Mouse (Mus musculus): ENCODE measurements at regions not wholly inside any gene's neighbourhood (a gene's known extent, or its start where the extent isn't known, plus 50 kb on each side); places are given as distances from the start of the nearest gene placed in this dataset.

DNA sequence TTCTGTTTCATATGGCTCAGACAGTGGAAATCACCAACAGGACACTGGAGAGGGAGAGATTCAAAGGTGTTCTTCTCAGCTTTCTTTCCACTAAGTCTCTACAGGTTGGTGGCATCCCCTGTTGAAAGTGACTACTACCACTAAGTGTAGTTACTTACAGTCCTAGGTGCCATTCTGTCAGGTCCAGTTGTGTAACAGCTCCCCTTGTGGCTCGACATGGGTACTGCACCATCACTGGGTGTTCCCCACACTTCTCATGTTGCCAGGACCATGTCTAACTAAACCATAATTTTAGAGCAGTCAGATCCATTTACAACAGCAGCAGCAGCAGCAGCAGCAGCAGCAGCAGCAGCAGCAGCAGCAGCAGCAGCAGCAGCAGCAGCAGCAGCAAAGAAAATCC lies 151.1 kb downstream of the Foxa2 start:
- WGBS, result 0% methylated on average over 1 of the region's 1 CpGs
- no peak for TF ChIP-seq POLR2A (IDR thresholded peaks at IDR 0.05; ENCODE audit: low read depth, low read length)
- peak; percentile 69; the same call in 1 of the 2 replicates for TF ChIP-seq CTCF (IDR thresholded peaks at IDR 0.05; ENCODE audit: extremely low read depth, insufficient read length, insufficient replicate concordance, low read depth, low read length)
- H3K27me3 ChIP-seq (ENCODE audit: control insufficient read depth, insufficient read depth, low read length), result no peaks in the 10 kb centered on the region; the same call in 1 of the 2 replicates
- H3K36me3 ChIP-seq (ENCODE audit: control insufficient read depth, insufficient read depth, low read length), result no peaks in the 10 kb centered on the region
- no peak overlapping the region for H3K4me3 ChIP-seq (ENCODE audit: low read depth, low read length)
- H3K27ac ChIP-seq (ENCODE audit: insufficient read depth, low read depth, low read length), result no peak overlapping the region
- no peaks in the 10 kb centered on the region for H3K4me1 ChIP-seq (ENCODE audit: control insufficient read depth, insufficient read depth, insufficient read length, low read length)

GRCm38 (mm10) chr2:147894213-147894612 lies 152.6 kb downstream of the Foxa2 start:
- Histone ChIP-seq H3K4me1 (ENCODE audit: control insufficient read depth, insufficient read depth, insufficient read length, low read length) (no peaks in the 10 kb centered on the region), H3K4me3 (ENCODE audit: low read depth, low read length) (no peak overlapping the region), H3K36me3 (ENCODE audit: control insufficient read depth, insufficient read depth, low read length) (no peaks in the 10 kb centered on the region), H3K27ac (ENCODE audit: insufficient read depth, low read depth, low read length) (no peak overlapping the region), H3K27me3 (ENCODE audit: control insufficient read depth, insufficient read depth, low read length) (no peaks in the 10 kb centered on the region; the same call in 1 of the 2 replicates)
- TF ChIP-seq POLR2A (IDR thresholded peaks at IDR 0.05; ENCODE audit: low read depth, low read length), result no peak
- no peak for TF ChIP-seq CTCF (IDR thresholded peaks at IDR 0.05; ENCODE audit: extremely low read depth, insufficient read length, insufficient replicate concordance, low read depth, low read length)
- 58% methylated on average over 1 of the region's 1 CpGs for WGBS

DNA sequence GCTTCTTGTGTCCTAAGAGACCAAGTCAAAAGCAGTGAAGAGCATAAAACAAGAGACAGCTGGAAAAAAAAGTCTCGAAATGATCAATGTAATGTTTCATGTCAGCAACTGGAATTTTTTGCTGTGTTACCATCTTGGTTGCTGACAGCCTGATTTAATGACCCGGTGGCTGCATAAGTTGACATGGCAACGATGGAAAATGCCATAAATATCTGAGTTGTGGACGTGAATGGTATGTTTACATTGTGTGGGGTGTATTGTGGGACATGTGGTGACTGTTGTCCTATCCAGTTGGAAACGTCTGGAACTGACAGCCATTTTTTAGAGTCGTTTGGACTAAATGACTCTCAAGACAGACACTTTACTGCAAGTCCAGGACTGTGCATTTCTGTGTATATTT lies 160.6 kb downstream of the Foxa2 start:
- 32% methylated on average over 6 of the region's 6 CpGs for WGBS
- H3K4me1 ChIP-seq (ENCODE audit: control insufficient read depth, insufficient read depth, insufficient read length, low read length), result no peaks in the 10 kb centered on the region

DNA sequence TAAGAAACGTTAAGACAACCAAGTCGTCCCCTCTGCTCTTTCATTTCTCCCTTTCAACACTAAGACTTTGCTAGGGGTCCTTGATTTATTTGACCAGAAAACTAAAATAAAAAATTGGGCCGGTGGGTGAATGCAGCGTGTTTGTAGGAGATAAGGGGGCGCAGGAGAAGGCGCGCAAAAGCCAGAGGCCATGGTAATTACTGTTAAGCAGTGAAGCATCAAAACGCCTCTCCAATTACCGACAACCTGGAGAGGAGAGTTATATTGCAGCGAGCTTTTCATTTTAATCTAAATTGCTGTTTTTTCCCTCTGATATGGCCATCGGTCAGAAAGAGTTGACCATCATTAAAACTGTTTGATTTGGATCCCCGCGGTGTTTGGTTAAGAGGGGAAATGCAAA lies 168.9 kb downstream of the Foxa2 start:
- Histone ChIP-seq H3K27me3 (ENCODE audit: control insufficient read depth, insufficient read depth, low read length) (no peaks in the 10 kb centered on the region), H3K36me3 (ENCODE audit: control insufficient read depth, insufficient read depth, low read length) (no peaks in the 10 kb centered on the region), H3K4me3 (ENCODE audit: low read depth, low read length) (no peak overlapping the region), H3K27ac (ENCODE audit: insufficient read depth, low read depth, low read length) (no peak overlapping the region), H3K4me1 (ENCODE audit: control insufficient read depth, insufficient read depth, insufficient read length, low read length) (peaks cover 4% of the 10 kb centered on the region; the same call in 1 of the 2 replicates)
- TF ChIP-seq POLR2A (IDR thresholded peaks at IDR 0.05; ENCODE audit: low read depth, low read length) (no peak), CTCF (IDR thresholded peaks at IDR 0.05; ENCODE audit: extremely low read depth, insufficient read length, insufficient replicate concordance, low read depth, low read length) (no peak)
- 56% methylated on average over 13 of the region's 13 CpGs for WGBS

More for the DNA sequence above, 160.6 kb downstream of the Foxa2 start:
- H3K27ac ChIP-seq (ENCODE audit: insufficient read depth, low read depth, low read length), result no peak overlapping the region
- no peaks in the 10 kb centered on the region for H3K36me3 ChIP-seq (ENCODE audit: control insufficient read depth, insufficient read depth, low read length)
- TF ChIP-seq POLR2A (IDR thresholded peaks at IDR 0.05; ENCODE audit: low read depth, low read length) (no peak), CTCF (IDR thresholded peaks at IDR 0.05; ENCODE audit: extremely low read depth, insufficient read length, insufficient replicate concordance, low read depth, low read length) (no peak)
- H3K27me3 ChIP-seq (ENCODE audit: control insufficient read depth, insufficient read depth, low read length), result no peaks in the 10 kb centered on the region
- no peak overlapping the region for H3K4me3 ChIP-seq (ENCODE audit: low read depth, low read length)

- 21% methylated on average over 4 of the region's 4 CpGs for WGBS
- H3K27ac ChIP-seq (ENCODE audit: insufficient read depth, low read depth, low read length), result no peak overlapping the region
- no peak overlapping the region for H3K4me3 ChIP-seq (ENCODE audit: low read depth, low read length)
- peaks cover 4% of the 10 kb centered on the region; the same call in 1 of the 2 replicates for H3K4me1 ChIP-seq (ENCODE audit: control insufficient read depth, insufficient read depth, insufficient read length, low read length)
- H3K27me3 ChIP-seq (ENCODE audit: control insufficient read depth, insufficient read depth, low read length), result no peaks in the 10 kb centered on the region
- no peak for TF ChIP-seq POLR2A (IDR thresholded peaks at IDR 0.05; ENCODE audit: low read depth, low read length)
- no peak for TF ChIP-seq CTCF (IDR thresholded peaks at IDR 0.05; ENCODE audit: extremely low read depth, insufficient read length, insufficient replicate concordance, low read depth, low read length)
- H3K36me3 ChIP-seq (ENCODE audit: control insufficient read depth, insufficient read depth, low read length), result no peaks in the 10 kb centered on the region
Measured at GRCm38 (mm10) chr2:147877543-147877904, 169.2 kb downstream of the Foxa2 start.

DNA sequence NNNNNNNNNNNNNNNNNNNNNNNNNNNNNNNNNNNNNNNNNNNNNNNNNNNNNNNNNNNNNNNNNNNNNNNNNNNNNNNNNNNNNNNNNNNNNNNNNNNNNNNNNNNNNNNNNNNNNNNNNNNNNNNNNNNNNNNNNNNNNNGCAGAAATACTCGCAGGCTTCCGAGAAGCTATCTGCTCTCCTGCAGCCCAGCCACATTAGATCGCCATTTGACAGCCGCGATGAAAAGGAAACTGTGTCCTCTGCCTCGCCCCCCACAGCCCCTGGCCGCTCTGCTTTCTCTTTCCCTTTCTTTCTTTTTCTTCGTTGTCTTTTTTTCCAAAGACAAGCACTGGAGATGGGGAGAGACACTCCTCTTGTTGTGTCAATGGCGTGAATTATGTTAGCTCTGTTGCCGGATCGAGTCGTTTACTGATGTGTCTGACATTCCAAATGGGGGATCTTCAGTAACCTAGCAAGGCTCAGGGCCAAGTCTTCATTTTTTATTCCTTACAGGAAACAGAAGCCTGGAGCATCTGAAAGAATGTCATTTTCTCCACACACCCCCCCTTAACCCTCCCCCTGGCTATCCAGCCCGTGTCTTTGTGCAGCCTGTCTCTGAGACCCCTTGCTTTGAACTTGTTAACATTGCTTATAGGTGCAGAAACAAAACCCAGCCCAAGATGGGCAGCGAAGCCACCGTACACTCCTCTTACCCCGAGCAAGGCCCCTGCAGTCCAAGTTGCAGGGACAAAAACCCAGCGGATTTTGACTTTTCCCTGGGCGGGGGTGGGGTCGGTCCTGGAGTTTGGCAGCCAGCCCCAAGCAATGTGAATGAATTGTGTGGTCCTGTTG lies 169.8 kb downstream of the Foxa2 start:
- no peak for TF ChIP-seq POLR2A (IDR thresholded peaks at IDR 0.05; ENCODE audit: low read depth, low read length)
- TF ChIP-seq CTCF (IDR thresholded peaks at IDR 0.05; ENCODE audit: extremely low read depth, insufficient read length, insufficient replicate concordance, low read depth, low read length), result no peak
- H3K27me3 ChIP-seq (ENCODE audit: control insufficient read depth, insufficient read depth, low read length), result no peaks in the 10 kb centered on the region
- no peaks in the 10 kb centered on the region for H3K36me3 ChIP-seq (ENCODE audit: control insufficient read depth, insufficient read depth, low read length)
- peak overlapping the region; percentile 53 for H3K4me3 ChIP-seq (ENCODE audit: low read depth, low read length)
- WGBS, result 6% methylated on average over 19 of the region's 19 CpGs
- H3K27ac ChIP-seq (ENCODE audit: insufficient read depth, low read depth, low read length), result no peak overlapping the region
- peaks cover 4% of the 10 kb centered on the region; the same call in 1 of the 2 replicates for H3K4me1 ChIP-seq (ENCODE audit: control insufficient read depth, insufficient read depth, insufficient read length, low read length)

DNA sequence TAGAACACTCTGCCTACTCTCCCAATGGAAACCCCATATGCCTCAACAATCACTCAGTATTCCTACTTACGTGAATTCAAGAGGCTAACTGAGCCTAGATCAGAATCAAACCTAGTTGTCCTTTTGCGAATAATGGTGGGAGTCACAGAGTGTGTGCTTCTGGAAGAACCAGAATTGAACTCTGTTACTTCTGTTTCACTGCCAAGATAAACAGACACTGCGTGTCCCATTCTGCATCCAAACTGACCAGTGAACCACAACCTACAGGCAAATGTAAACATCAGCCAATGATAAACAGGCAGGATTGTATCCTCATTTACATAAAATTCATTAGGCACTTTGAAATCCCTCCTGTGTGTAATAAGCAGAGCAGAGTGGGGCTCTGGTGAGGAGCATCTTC lies 173.8 kb downstream of the Foxa2 start:
- Histone ChIP-seq H3K4me3 (ENCODE audit: low read depth, low read length) (no peak overlapping the region), H3K36me3 (ENCODE audit: control insufficient read depth, insufficient read depth, low read length) (no peaks in the 10 kb centered on the region), H3K4me1 (ENCODE audit: control insufficient read depth, insufficient read depth, insufficient read length, low read length) (peaks cover 4% of the 10 kb centered on the region; the same call in 1 of the 2 replicates), H3K27me3 (ENCODE audit: control insufficient read depth, insufficient read depth, low read length) (no peaks in the 10 kb centered on the region), H3K27ac (ENCODE audit: insufficient read depth, low read depth, low read length) (no peak overlapping the region)
- TF ChIP-seq POLR2A (IDR thresholded peaks at IDR 0.05; ENCODE audit: low read depth, low read length), result no peak
- TF ChIP-seq CTCF (IDR thresholded peaks at IDR 0.05; ENCODE audit: extremely low read depth, insufficient read length, insufficient replicate concordance, low read depth, low read length), result no peak
- WGBS, result 66% methylated on average over 3 of the region's 3 CpGs
